Mouse (Mus musculus) embryonic facial prominence, embryonic 11.5 days (tissue): ENCODE data around the gene Togaram2. TPM values are rescaled to one million over a fixed set of nuclear protein-coding genes. Genes with fewer than 3 reads are reported as not detected.
"Not testable (repeated sequence)": the region's sequence is repeated elsewhere in the genome, so short reads cannot be mapped to it uniquely, and the experiment has no call there.

Experiments used
- ATAC-seq: fragments of 200-750 bp; cut with Nextera tagmentation; replicated peaks from 2 replicates; pipeline ENCODE4 v1.8.0; 2017; ENCODE audit warnings: low read depth; ENCODE audit not compliant: insufficient number of reproducible peaks, low FRiP score, low TSS enrichment
- DNase-seq: peaks from one replicate; pipeline ENCODE4 v3.0.0-alpha.2; 2015; ENCODE audit warnings: low spot score
- H3K27ac ChIP-seq: fragments of 300-500 bp; sonication (generic); replicated peaks from 2 replicates; pipeline ENCODE4 v1.5.1; 2014; ENCODE audit warnings: mild to moderate bottlenecking, low read depth, low read length, control low read depth
- H3K27me3 ChIP-seq: fragments of 300-500 bp; sonication (generic); 2 replicates; pipeline ENCODE4 v1.6.1; 2014; ENCODE audit warnings: mild to moderate bottlenecking, low read length, moderate library complexity, mixed read lengths; ENCODE audit not compliant: control insufficient read depth, insufficient read depth
- H3K36me3 ChIP-seq: fragments of 300-500 bp; sonication (generic); replicated peaks from 2 replicates; pipeline ENCODE4 v1.6.1; 2014; ENCODE audit warnings: low read depth, mild to moderate bottlenecking, low read length, moderate library complexity, mixed read lengths; ENCODE audit not compliant: control insufficient read depth, insufficient read depth
- H3K4me1 ChIP-seq: fragments of 300-500 bp; sonication (generic); 2 replicates; pipeline ENCODE4 v1.6.1; 2014; ENCODE audit warnings: low read length, mixed read lengths; ENCODE audit not compliant: control insufficient read depth, insufficient read depth
- H3K4me2 ChIP-seq: fragments of 300-500 bp; sonication (generic); 2 replicates; pipeline ENCODE4 v1.6.1; 2014; ENCODE audit warnings: low read depth, mild to moderate bottlenecking, control low read depth, low read length, moderate library complexity
- H3K4me3 ChIP-seq: fragments of 300-500 bp; sonication (generic); 2 replicates; pipeline ENCODE4 v1.5.1; 2014; ENCODE audit warnings: low read depth, low read length, control low read depth
- H3K9ac ChIP-seq: fragments of 300-500 bp; sonication (generic); replicated peaks from 2 replicates; pipeline ENCODE4 v1.6.1; 2014; ENCODE audit warnings: mild to moderate bottlenecking, control low read depth, low read length
- H3K9me3 ChIP-seq: fragments of 300-500 bp; sonication (generic); replicated peaks from 2 replicates; pipeline ENCODE4 v1.6.1; 2016; ENCODE audit warnings: mild to moderate bottlenecking, low read length, inconsistent platforms, mixed read lengths; ENCODE audit not compliant: control insufficient read depth
- WGBS: fragments of 180-500 bp; shearing (Covaris S2); extraction: QIAGEN DNeasy Blood & Tissue Kit; methylation state at CpG from one replicate; pipeline ENCODE4 v1.1.7; 2014; 5-methylcytosine and 5-hydroxymethylcytosine counted together
- polyA plus RNA-seq: library from polyadenylated mRNA; unstranded; fragments of >200 nt; fragmentation: Nextera tagmentation; extraction: Ambion mirVana; gene quantifications from 2 replicates; pipeline ENCODE4 v1.2.1, GENCODE M21; 2014

Togaram2 gene
- not detected in 2 replicates for polyA plus RNA-seq

- no peaks in the 10 kb centered on the region for H3K9me3 ChIP-seq
- H3K27me3 ChIP-seq, result no peaks in the 10 kb centered on the region
- no peak within 1 kb of the TSS for H3K4me3 ChIP-seq
- no peaks in the 10 kb centered on the region for H3K36me3 ChIP-seq
- ATAC-seq (no peak), DNase-seq (no peak)
- 58% methylated on average over 9 of the region's 9 CpGs for WGBS
- H3K27ac ChIP-seq, result no peak within 1 kb of the TSS
- no peak within 1 kb of the TSS for H3K4me2 ChIP-seq
- no peak within 1 kb of the TSS for H3K9ac ChIP-seq
- H3K4me1 ChIP-seq, result no peaks in the 10 kb centered on the region
These were observed at the start of gene Togaram2 for GRCm38 (mm10) chr17:71673092-71673491. Gene Togaram2, plus strand, starts transcription at chr17:71673261.

- ATAC-seq (no peak), DNase-seq (no peak)
- Histone ChIP-seq H3K9ac (no peak overlapping the region), H3K27ac (no peak overlapping the region), H3K27me3 (no peaks in the 10 kb centered on the region), H3K4me3 (no peak overlapping the region), H3K9me3 (no peaks in the 10 kb centered on the region), H3K4me2 (no peak overlapping the region), H3K4me1 (no peaks in the 10 kb centered on the region), H3K36me3 (peaks cover 5% of the 10 kb centered on the region)
- WGBS, result 85% methylated on average over 10 of the region's 10 CpGs
These were observed 41.3 kb upstream of the Togaram2 start for GRCm38 (mm10) chr17:71631806-71632205.

GRCm38 (mm10) chr17:71633350-71633749 lies 39.7 kb upstream of the Togaram2 start:
- 87% methylated on average over 8 of the region's 8 CpGs for WGBS
- Histone ChIP-seq H3K9ac (no peak overlapping the region), H3K27ac (no peak overlapping the region), H3K27me3 (no peaks in the 10 kb centered on the region), H3K36me3 (peaks cover 5% of the 10 kb centered on the region), H3K4me3 (no peak overlapping the region), H3K9me3 (no peaks in the 10 kb centered on the region), H3K4me1 (no peaks in the 10 kb centered on the region), H3K4me2 (no peak overlapping the region)
- ATAC-seq, result no peak
- DNase-seq, result no peak

GRCm38 (mm10) chr17:71636786-71637185 lies 36.3 kb upstream of the Togaram2 start:
- ATAC-seq (no peak), DNase-seq (no peak)
- H3K27me3 ChIP-seq, result no peaks in the 10 kb centered on the region
- H3K36me3 ChIP-seq, result peaks cover 5% of the 10 kb centered on the region
- H3K4me2 ChIP-seq, result no peak overlapping the region
- no peak overlapping the region for H3K4me3 ChIP-seq
- H3K9me3 ChIP-seq, result no peaks in the 10 kb centered on the region
- H3K27ac ChIP-seq, result no peak overlapping the region
- H3K9ac ChIP-seq, result no peak overlapping the region
- WGBS, result 94% methylated on average over 8 of the region's 8 CpGs
- H3K4me1 ChIP-seq, result no peaks in the 10 kb centered on the region

- ATAC-seq, result no peak
- no peak overlapping the region for H3K27ac ChIP-seq
- DNase-seq, result no peak
These were observed 35.3 kb upstream of the Togaram2 start for GRCm38 (mm10) chr17:71637750-71638265.

GRCm38 (mm10) chr17:71639056-71639455 lies 34.0 kb upstream of the Togaram2 start:
- not testable (repeated sequence) for H3K27me3 ChIP-seq, H3K36me3 ChIP-seq, H3K4me3 ChIP-seq, H3K9me3 ChIP-seq, DNase-seq, H3K9ac ChIP-seq, ATAC-seq, H3K4me1 ChIP-seq, H3K4me2 ChIP-seq, H3K27ac ChIP-seq
- 88% methylated on average over 5 of the region's 5 CpGs for WGBS

More at GRCm38 (mm10) chr17:71637750-71638265, 35.3 kb upstream of the Togaram2 start:
- H3K9ac ChIP-seq, result no peak overlapping the region
- no peaks in the 10 kb centered on the region for H3K9me3 ChIP-seq
- H3K27me3 ChIP-seq, result no peaks in the 10 kb centered on the region
- H3K4me1 ChIP-seq, result no peaks in the 10 kb centered on the region
- WGBS, result 91% methylated on average over 4 of the region's 4 CpGs
- H3K4me2 ChIP-seq, result no peak overlapping the region
- peaks cover 5% of the 10 kb centered on the region for H3K36me3 ChIP-seq
- no peak overlapping the region for H3K4me3 ChIP-seq

GRCm38 (mm10) chr17:71640421-71641085 lies 32.5 kb upstream of the Togaram2 start:
- 91% methylated on average over 9 of the region's 9 CpGs for WGBS
- H3K36me3 ChIP-seq, result peaks cover 3% of the 10 kb centered on the region

GRCm38 (mm10) chr17:71642190-71642589 lies 30.9 kb upstream of the Togaram2 start:
- H3K4me1 ChIP-seq, result no peaks in the 10 kb centered on the region
- no peaks in the 10 kb centered on the region for H3K9me3 ChIP-seq
- peaks cover 3% of the 10 kb centered on the region for H3K36me3 ChIP-seq
- H3K27ac ChIP-seq, result no peak overlapping the region
- DNase-seq (no peak), ATAC-seq (no peak)
- H3K4me2 ChIP-seq, result no peak overlapping the region
- H3K27me3 ChIP-seq, result no peaks in the 10 kb centered on the region
- no peak overlapping the region for H3K4me3 ChIP-seq
- WGBS, result 89% methylated on average over 3 of the region's 3 CpGs
- H3K9ac ChIP-seq, result no peak overlapping the region

More at GRCm38 (mm10) chr17:71640421-71641085, 32.5 kb upstream of the Togaram2 start:
- H3K27me3 ChIP-seq, result no peaks in the 10 kb centered on the region
- H3K9me3 ChIP-seq, result no peaks in the 10 kb centered on the region
- H3K9ac ChIP-seq, result no peak overlapping the region
- no peak for ATAC-seq
- H3K4me2 ChIP-seq, result no peak overlapping the region
- no peaks in the 10 kb centered on the region for H3K4me1 ChIP-seq
- no peak overlapping the region for H3K27ac ChIP-seq
- no peak for DNase-seq
- no peak overlapping the region for H3K4me3 ChIP-seq
